Mouse (Mus musculus) kidney, adult 2 months (tissue): ENCODE results near the gene Rhag. TPM values are rescaled to one million over a fixed set of nuclear protein-coding genes. Genes with fewer than 3 reads are reported as not detected.

Source experiments
- DNase-seq: peaks from one replicate; pipeline ENCODE4 v3.0.0; 2021
- H3K27ac ChIP-seq: fragments of 200-500 bp; 2 replicates; pipeline ENCODE4 v1.5.1; 2012; ENCODE audit warnings: low read depth, low read length, control low read depth, inconsistent platforms; ENCODE audit not compliant: insufficient read depth
- H3K27me3 ChIP-seq: fragments of 200-500 bp; replicated peaks from 2 replicates; pipeline ENCODE4 v1.6.1; 2012; ENCODE audit warnings: mild to moderate bottlenecking, moderate library complexity, low read length, inconsistent platforms; ENCODE audit not compliant: control insufficient read depth, insufficient read depth
- H3K36me3 ChIP-seq: fragments of 200-500 bp; 2 replicates; pipeline ENCODE4 v1.6.1; 2012; ENCODE audit warnings: mild to moderate bottlenecking, moderate library complexity, low read length, inconsistent platforms; ENCODE audit not compliant: control insufficient read depth, insufficient read depth
- H3K4me1 ChIP-seq: fragments of 200-500 bp; 2 replicates; pipeline ENCODE4 v1.6.1; 2011; ENCODE audit warnings: low read length; ENCODE audit not compliant: control insufficient read depth, insufficient read depth
- H3K4me3 ChIP-seq: fragments of 200-500 bp; 2 replicates; pipeline ENCODE4 v1.5.1; 2011; ENCODE audit warnings: mild to moderate bottlenecking, low read depth, low read length, control low read depth; ENCODE audit not compliant: insufficient read depth
- CTCF ChIP-seq: fragments of 200-500 bp; conservative IDR thresholded peaks from 2 replicates; pipeline ENCODE4 v1.5.1; 2011; ENCODE audit warnings: low read depth, mild to moderate bottlenecking, control low read depth, low read length, moderate library complexity, mixed read lengths; ENCODE audit not compliant: insufficient read depth, insufficient read length
- POLR2A ChIP-seq: fragments of 200-500 bp; IDR thresholded peaks from one replicate; pipeline ENCODE4 v1.6.1; 2011; ENCODE audit warnings: low read depth, low read length, control low read depth
- WGBS: fragments of 180-500 bp; shearing (Covaris S2); methylation state at CpG from one replicate; pipeline ENCODE4 v1.1.7; 2018; 5-methylcytosine and 5-hydroxymethylcytosine counted together
- polyA plus RNA-seq: library from polyadenylated mRNA; depleted of rRNA; stranded (reverse); fragments of >200 nt; gene quantifications from 2 replicates; pipeline ENCODE4 v1.2.3, GENCODE M21; 2012

Rhag gene
- polyA plus RNA-seq, 1 experiment = not detected

GRCm38 (mm10) chr17:40824549-40824948, 13.6 kb downstream of the Rhag start:
- Histone ChIP-seq H3K36me3 (no peaks in the 10 kb centered on the region), H3K27ac (no peak overlapping the region), H3K27me3 (no peaks in the 10 kb centered on the region), H3K4me1 (no peaks in the 10 kb centered on the region), H3K4me3 (no peak overlapping the region)
- TF ChIP-seq POLR2A (no peak), CTCF (peak; percentile 52)
- DNase-seq = peak; percentile 38
- 47% methylated on average over 8 of the region's 8 CpGs for WGBS

GRCm38 (mm10) chr17:40831870-40832269, 20.9 kb downstream of the Rhag start:
- 0 out of 2 replicates have a peak, but pooled peaks have one; percentile 22 for TF ChIP-seq CTCF
- no peak for TF ChIP-seq POLR2A
- no peak for DNase-seq
- no peak overlapping the region for H3K4me3 ChIP-seq
- H3K27me3 ChIP-seq = no peaks in the 10 kb centered on the region
- H3K36me3 ChIP-seq = no peaks in the 10 kb centered on the region
- 37% methylated on average over 2 of the region's 2 CpGs for WGBS
- no peak overlapping the region for H3K27ac ChIP-seq
- no peaks in the 10 kb centered on the region for H3K4me1 ChIP-seq

- TF ChIP-seq CTCF (0 out of 2 replicates have a peak, but pooled peaks have one; percentile 33), POLR2A (no peak)
- Histone ChIP-seq H3K36me3 (no peaks in the 10 kb centered on the region), H3K4me1 (no peaks in the 10 kb centered on the region), H3K27ac (no peak overlapping the region), H3K27me3 (no peaks in the 10 kb centered on the region), H3K4me3 (no peak overlapping the region)
- DNase-seq = peak; percentile 31
These were observed 26.4 kb downstream of the Rhag start for GRCm38 (mm10) chr17:40837308-40837707.

DNA sequence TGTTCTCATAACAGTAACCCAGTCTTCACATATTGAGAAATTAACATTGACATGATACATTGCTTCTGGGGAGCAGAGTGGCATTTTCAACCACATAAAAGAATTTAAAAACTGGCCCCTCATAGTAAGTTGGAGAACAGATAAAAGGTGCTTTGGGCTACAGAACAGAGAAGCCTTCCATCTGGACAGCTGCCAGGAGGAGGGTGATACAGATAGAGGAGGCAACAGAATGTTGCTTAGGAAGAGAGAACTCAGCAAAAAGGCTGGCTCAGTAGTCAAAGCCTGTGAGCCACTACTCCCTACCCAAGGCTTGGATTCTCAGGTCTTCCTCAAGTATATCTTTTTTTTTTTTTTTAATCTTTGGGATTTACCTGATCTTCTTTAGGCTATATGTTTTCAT, 44.1 kb downstream of the Rhag start:
- DNase-seq = no peak
- no peak overlapping the region for H3K4me3 ChIP-seq

DNA sequence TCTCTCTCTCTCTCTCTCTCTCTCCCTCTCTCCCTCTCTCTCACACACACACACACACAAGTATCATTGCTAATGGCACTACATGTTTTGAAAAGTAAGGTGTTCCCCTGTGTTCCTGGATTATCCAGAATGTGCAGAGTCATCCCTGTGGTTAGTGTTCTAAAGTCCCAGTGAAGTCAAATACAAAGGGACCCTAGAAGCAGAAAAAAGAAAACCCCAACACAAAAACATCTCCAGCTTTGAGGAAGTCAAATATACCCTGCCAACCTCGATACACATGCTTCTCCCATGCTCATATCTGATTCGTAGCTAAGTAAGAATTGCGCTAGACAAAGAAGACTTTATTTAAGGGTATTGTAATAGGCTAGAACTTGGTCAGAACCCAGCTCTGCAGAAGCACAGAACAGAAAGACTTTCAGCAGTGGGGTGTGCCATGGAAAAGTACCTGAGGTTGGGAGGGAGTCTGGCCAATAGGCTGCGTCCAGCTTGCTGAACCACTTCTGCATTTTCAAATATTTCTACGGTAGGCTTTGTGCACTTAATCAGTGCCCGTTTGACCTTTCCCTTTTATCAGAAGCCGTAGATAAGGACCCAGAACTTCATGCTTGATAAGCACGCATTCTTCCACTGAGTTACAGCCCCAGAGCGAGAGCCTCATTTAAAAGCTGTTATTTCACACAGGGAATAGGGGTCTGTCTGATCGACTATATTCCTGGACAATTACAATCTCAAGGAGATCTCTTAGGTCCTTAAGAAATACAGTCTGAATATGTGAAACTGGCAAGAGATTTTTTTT, 58.2 kb downstream of the Rhag start:
- DNase-seq = no peak
- no peak overlapping the region for H3K4me3 ChIP-seq
- no peak overlapping the region for H3K27ac ChIP-seq
- no peak for TF ChIP-seq POLR2A
- TF ChIP-seq CTCF = no peak
- no peaks in the 10 kb centered on the region for H3K27me3 ChIP-seq
- 67% methylated on average over 10 of the region's 10 CpGs for WGBS
- H3K36me3 ChIP-seq = no peaks in the 10 kb centered on the region
- H3K4me1 ChIP-seq = no peaks in the 10 kb centered on the region

More for the DNA sequence above, 44.1 kb downstream of the Rhag start:
- Histone ChIP-seq H3K4me1 (no peaks in the 10 kb centered on the region), H3K27me3 (no peaks in the 10 kb centered on the region), H3K27ac (no peak overlapping the region), H3K36me3 (no peaks in the 10 kb centered on the region)
- TF ChIP-seq POLR2A = no peak

GRCm38 (mm10) chr17:40872626-40873025, 61.7 kb downstream of the Rhag start:
- Histone ChIP-seq H3K36me3 (no peaks in the 10 kb centered on the region), H3K27ac (no peak overlapping the region), H3K4me3 (no peak overlapping the region), H3K27me3 (no peaks in the 10 kb centered on the region), H3K4me1 (no peaks in the 10 kb centered on the region)
- TF ChIP-seq POLR2A (no peak), CTCF (no peak)
- 96% methylated on average over 6 of the region's 6 CpGs for WGBS
- DNase-seq = no peak

DNA sequence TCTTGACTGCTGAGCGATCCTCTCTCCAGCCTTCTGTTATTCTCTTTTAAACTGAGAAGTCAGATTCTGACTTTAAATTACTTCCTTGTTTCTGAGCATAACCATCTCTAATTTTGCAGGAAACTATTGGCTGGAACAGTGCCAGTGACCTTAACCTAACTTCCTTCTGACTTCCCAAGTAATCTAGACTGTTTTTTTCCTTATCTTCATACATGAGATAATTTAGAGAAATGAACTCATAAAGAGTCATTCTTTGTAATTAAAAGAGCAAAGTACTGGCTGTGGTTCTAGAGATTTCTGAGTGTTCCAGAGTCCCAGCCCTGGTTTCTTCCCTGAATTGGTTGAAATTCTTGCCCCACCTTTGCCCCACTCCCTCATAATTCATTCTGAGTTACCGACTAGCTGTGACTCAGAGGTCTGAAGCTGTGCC, 62.7 kb downstream of the Rhag start:
- TF ChIP-seq CTCF = no peak
- no peak for TF ChIP-seq POLR2A
- Histone ChIP-seq H3K4me1 (no peaks in the 10 kb centered on the region), H3K4me3 (no peak overlapping the region), H3K27me3 (no peaks in the 10 kb centered on the region), H3K36me3 (no peaks in the 10 kb centered on the region), H3K27ac (no peak overlapping the region)
- 25% methylated on average over 2 of the region's 2 CpGs for WGBS
- DNase-seq = peak; percentile 61
